Mouse (Mus musculus): Measurements from ENCODE around the gene Olfr1487. TPM values are rescaled to one million over a fixed set of nuclear protein-coding genes. Genes with fewer than 3 reads are reported as not detected.
"Not testable (repeated sequence)": the region's sequence is repeated elsewhere in the genome, so short reads cannot be mapped to it uniquely, and the experiment has no call there.

The Olfr1487 gene
- total RNA-seq (2021), result not detected

GRCm38 (mm10) chr19:13617075-13617474 lies at the start of gene Olfr1487:
TSS of gene Olfr1487 (plus strand) at chr19:13617375.
- not testable (repeated sequence) for DNase-seq

GRCm38 (mm10) chr19:13583211-13583610 lies 34.0 kb upstream of the Olfr1487 start, which contains the start of gene Olfr1484:
TSS of gene Olfr1484 (plus strand) at chr19:13583511.
- DNase-seq, result no peak

GRCm38 (mm10) chr19:13631321-13631720 lies 14.1 kb downstream of the Olfr1487 start, which contains the start of gene Olfr1489:
TSS of gene Olfr1489 (plus strand) at chr19:13631621.
- no peak for DNase-seq

GRCm38 (mm10) chr19:13650791-13651190 lies 33.6 kb downstream of the Olfr1487 start, which contains the start of gene Olfr1490:
TSS of gene Olfr1490 (plus strand) at chr19:13651091.
- no peak for DNase-seq

Small RNA genes within 50 kb of the gene (microRNA-seq; reads per million reads assigned to microRNA genes)
- gene Gm22323, result 0 reads per million in 2 experiments
- gene Gm23931, result 0 reads per million in 2 experiments

Other genes starting within 250 kb of the Olfr1487 start
- not detected for gene Olfr1469, start 209.5 kb upstream of the Olfr1487 start, total RNA-seq (2021)
- gene Olfr1471, start 174.0 kb upstream of the Olfr1487 start, total RNA-seq (2021), result not detected
- gene Olfr1472, start 161.3 kb upstream of the Olfr1487 start, total RNA-seq (2021), result not detected
- not detected for gene Olfr1474, start 147.8 kb upstream of the Olfr1487 start, total RNA-seq (2021)
- not detected for gene Olfr1475, start 137.2 kb upstream of the Olfr1487 start, total RNA-seq (2021)
- not detected for gene Olfr1477, start 116.8 kb upstream of the Olfr1487 start, total RNA-seq (2021)
- gene Olfr1480, start 89.5 kb upstream of the Olfr1487 start, total RNA-seq (2021), result not detected
- not detected for gene Olfr1484, start 33.9 kb upstream of the Olfr1487 start, total RNA-seq (2021)
- gene Olfr1489, start 14.2 kb downstream of the Olfr1487 start, total RNA-seq (2021), result not detected
- not detected for gene Olfr1490, start 33.7 kb downstream of the Olfr1487 start, total RNA-seq (2021)
- not detected for gene Olfr1491, start 79.9 kb downstream of the Olfr1487 start, total RNA-seq (2021)
- gene Olfr1493-ps1, start 105.9 kb downstream of the Olfr1487 start, total RNA-seq (2021), result not detected
- not detected for gene Olfr1494, start 122.4 kb downstream of the Olfr1487 start, total RNA-seq (2021)
- gene Olfr1495, start 147.2 kb downstream of the Olfr1487 start, total RNA-seq (2021), result not detected
- not detected for gene Olfr1496, start 160.5 kb downstream of the Olfr1487 start, total RNA-seq (2021)
- gene Olfr1497, start 180.8 kb downstream of the Olfr1487 start, total RNA-seq (2021), result not detected
- gene Olfr1499, start 202.1 kb downstream of the Olfr1487 start, total RNA-seq (2021), result not detected
- not detected for gene Olfr1500, start 213.1 kb downstream of the Olfr1487 start, total RNA-seq (2021)
- gene Olfr1501, start 233.3 kb downstream of the Olfr1487 start, total RNA-seq (2021), result not detected
- not detected for gene Olfr1502, start 244.4 kb downstream of the Olfr1487 start, total RNA-seq (2021)

All from heart, postnatal 4 days (tissue).